Mouse (Mus musculus): ENCODE measurements around the gene Gm20388. TPM values are rescaled to one million over a fixed set of nuclear protein-coding genes. Genes with fewer than 3 reads are reported as not detected.

Gm20388 gene
- polyA plus RNA-seq, 1 experiment from 2014 or later: 1.4 TPM

GRCm38 (mm10) chr8:120412357-120412756 lies 501.7 kb downstream of the Gm20388 start:
- no peak overlapping the region for H3K4me3 ChIP-seq (ENCODE audit: low read depth, low read length)
- H3K9ac ChIP-seq (ENCODE audit: low read depth, low read length): no peak overlapping the region
- WGBS (ENCODE audit: insufficient replicate concordance): 67% methylated on average over 4 of the region's 4 CpGs
- no peaks in the 10 kb centered on the region for H3K36me3 ChIP-seq (ENCODE audit: control insufficient read depth, insufficient read depth)
- H3K9me3 ChIP-seq (replicated peaks; ENCODE audit: control insufficient read depth, low read length): no peaks in the 10 kb centered on the region
- no peak overlapping the region for H3K4me2 ChIP-seq (ENCODE audit: low read depth, low read length)
- ATAC-seq (ENCODE audit: low read depth): no peak
- H3K4me1 ChIP-seq (ENCODE audit: control insufficient read depth, low read depth, low read length): peaks cover 33% of the 10 kb centered on the region
- H3K27me3 ChIP-seq (ENCODE audit: control insufficient read depth, insufficient read depth, low read depth, low read length): peaks cover 6% of the 10 kb centered on the region
- no peak overlapping the region for H3K27ac ChIP-seq (ENCODE audit: low read length)

DNA sequence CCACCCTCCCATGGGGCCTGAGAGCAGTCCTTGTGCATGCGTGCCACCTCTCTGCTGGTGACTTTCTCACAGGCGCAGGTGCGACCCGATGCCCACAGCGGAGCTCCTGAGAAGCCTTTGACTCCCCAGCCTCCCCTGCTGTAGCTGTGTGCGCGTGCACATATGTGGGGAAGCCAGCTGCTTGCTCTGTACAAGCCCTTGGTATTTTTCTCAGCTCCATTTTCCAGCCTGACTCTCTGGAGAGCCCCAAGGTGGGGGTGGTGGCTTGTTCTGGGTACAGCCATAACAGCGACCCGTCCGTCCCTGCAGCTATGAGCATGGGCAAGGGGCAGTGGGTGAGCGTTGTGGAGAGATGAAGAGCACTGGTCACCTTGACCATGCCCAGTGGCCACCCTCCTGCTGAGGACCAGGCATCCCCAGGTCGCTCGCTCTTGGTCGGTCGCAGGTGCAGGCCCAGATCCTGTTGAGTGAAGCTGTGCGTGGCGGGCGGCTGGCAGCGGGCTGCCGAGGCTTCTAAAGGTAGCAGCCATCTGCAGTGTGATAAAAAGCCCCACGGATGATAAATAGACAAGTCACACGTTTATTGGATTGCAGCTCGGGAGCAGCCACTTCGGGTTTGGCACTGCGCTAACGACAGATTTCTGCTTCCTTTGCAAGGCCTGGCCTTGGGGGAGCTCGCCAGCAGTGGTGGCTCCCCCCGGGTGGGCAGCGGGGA lies 502.4 kb downstream of the Gm20388 start:
- 65% methylated on average over 29 of the region's 29 CpGs for WGBS (ENCODE audit: insufficient replicate concordance)
- peaks cover 6% of the 10 kb centered on the region for H3K27me3 ChIP-seq (ENCODE audit: control insufficient read depth, insufficient read depth, low read depth, low read length)
- H3K4me1 ChIP-seq (ENCODE audit: control insufficient read depth, low read depth, low read length): peaks cover 30% of the 10 kb centered on the region
- H3K4me2 ChIP-seq (ENCODE audit: low read depth, low read length): no peak overlapping the region
- no peak overlapping the region for H3K27ac ChIP-seq (ENCODE audit: low read length)
- H3K9ac ChIP-seq (ENCODE audit: low read depth, low read length): no peak overlapping the region
- H3K4me3 ChIP-seq (ENCODE audit: low read depth, low read length): no peak overlapping the region
- H3K36me3 ChIP-seq (ENCODE audit: control insufficient read depth, insufficient read depth): no peaks in the 10 kb centered on the region
- no peaks in the 10 kb centered on the region for H3K9me3 ChIP-seq (replicated peaks; ENCODE audit: control insufficient read depth, low read length)
- no peak for ATAC-seq (ENCODE audit: low read depth)

DNA sequence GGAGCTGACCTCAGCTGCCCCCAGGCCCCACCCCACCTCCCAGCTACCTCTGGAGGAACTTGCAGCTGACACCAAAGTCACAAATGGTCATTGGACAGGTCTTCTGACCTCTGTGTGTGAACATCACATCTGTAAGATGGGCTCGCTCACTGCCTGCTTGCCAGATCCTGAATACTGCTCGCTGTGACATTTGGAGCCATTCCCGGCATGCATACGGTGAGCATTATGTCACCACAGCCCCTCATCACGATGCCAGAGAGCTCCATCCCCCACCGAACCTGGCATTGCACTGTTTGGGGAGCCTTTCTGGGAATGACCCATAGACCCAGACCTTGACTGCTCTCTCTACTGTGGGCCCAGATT lies 503.0 kb downstream of the Gm20388 start:
- H3K27me3 ChIP-seq (ENCODE audit: control insufficient read depth, insufficient read depth, low read depth, low read length): peaks cover 6% of the 10 kb centered on the region

DNA sequence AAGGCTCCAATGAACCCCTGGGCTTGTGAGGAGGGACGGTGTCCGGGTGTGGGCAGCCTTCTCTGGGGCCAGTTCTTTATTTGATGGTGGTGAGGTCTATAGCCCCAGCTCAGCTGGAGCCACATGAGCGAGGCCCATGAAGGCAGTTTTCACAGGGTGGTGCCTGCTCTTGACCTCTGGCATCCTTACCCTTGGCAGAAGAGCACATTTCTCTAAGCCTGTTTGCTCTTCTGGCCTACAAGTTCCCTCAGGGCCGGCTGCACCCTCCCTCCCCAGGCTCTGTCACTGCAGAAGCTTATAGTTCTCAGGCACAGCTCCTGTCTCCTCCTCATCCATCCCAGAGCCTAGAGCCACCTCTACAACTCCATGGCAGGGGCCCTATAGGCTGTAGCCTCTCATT lies 503.6 kb downstream of the Gm20388 start:
- Histone ChIP-seq H3K36me3 (ENCODE audit: control insufficient read depth, insufficient read depth) (no peaks in the 10 kb centered on the region), H3K9ac (ENCODE audit: low read depth, low read length) (no peak overlapping the region), H3K27me3 (ENCODE audit: control insufficient read depth, insufficient read depth, low read depth, low read length) (peaks cover 6% of the 10 kb centered on the region), H3K9me3 (replicated peaks; ENCODE audit: control insufficient read depth, low read length) (no peaks in the 10 kb centered on the region), H3K4me3 (ENCODE audit: low read depth, low read length) (no peak overlapping the region), H3K4me2 (ENCODE audit: low read depth, low read length) (no peak overlapping the region), H3K4me1 (ENCODE audit: control insufficient read depth, low read depth, low read length) (peaks cover 23% of the 10 kb centered on the region), H3K27ac (ENCODE audit: low read length) (no peak overlapping the region)
- no peak for ATAC-seq (ENCODE audit: low read depth)
- 60% methylated on average over 4 of the region's 4 CpGs for WGBS (ENCODE audit: insufficient replicate concordance)

More for the DNA sequence above, 503.0 kb downstream of the Gm20388 start:
- Histone ChIP-seq H3K4me2 (ENCODE audit: low read depth, low read length) (no peak overlapping the region), H3K4me3 (ENCODE audit: low read depth, low read length) (no peak overlapping the region), H3K4me1 (ENCODE audit: control insufficient read depth, low read depth, low read length) (peaks cover 28% of the 10 kb centered on the region), H3K27ac (ENCODE audit: low read length) (no peak overlapping the region), H3K9ac (ENCODE audit: low read depth, low read length) (no peak overlapping the region), H3K36me3 (ENCODE audit: control insufficient read depth, insufficient read depth) (no peaks in the 10 kb centered on the region), H3K9me3 (replicated peaks; ENCODE audit: control insufficient read depth, low read length) (no peaks in the 10 kb centered on the region)
- 71% methylated on average over 6 of the region's 6 CpGs for WGBS (ENCODE audit: insufficient replicate concordance)
- no peak for ATAC-seq (ENCODE audit: low read depth)

DNA sequence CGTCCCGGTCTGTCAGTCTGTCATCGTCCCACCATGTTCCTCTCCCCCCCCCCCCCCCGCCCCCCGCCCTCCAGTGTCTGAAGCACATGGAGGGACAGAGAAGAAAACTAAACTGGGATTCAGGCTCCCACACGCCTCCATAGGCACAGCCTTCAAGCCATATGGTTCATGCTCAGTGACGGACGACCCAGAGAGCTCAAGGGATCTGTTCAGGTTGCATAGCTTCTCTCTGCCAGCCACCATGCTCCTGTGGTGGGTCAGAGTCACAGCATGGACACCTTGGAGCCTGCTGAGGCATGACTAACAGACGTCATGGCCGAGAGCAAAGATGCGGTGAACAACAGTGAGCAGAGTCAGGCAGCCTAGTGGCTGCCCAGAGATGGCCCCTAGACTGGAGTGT lies 504.8 kb downstream of the Gm20388 start:
- Histone ChIP-seq H3K4me1 (ENCODE audit: control insufficient read depth, low read depth, low read length) (peaks cover 29% of the 10 kb centered on the region), H3K9me3 (replicated peaks; ENCODE audit: control insufficient read depth, low read length) (no peaks in the 10 kb centered on the region), H3K9ac (ENCODE audit: low read depth, low read length) (no peak overlapping the region), H3K4me2 (ENCODE audit: low read depth, low read length) (no peak overlapping the region), H3K27ac (ENCODE audit: low read length) (no peak overlapping the region), H3K27me3 (ENCODE audit: control insufficient read depth, insufficient read depth, low read depth, low read length) (peaks cover 6% of the 10 kb centered on the region), H3K36me3 (ENCODE audit: control insufficient read depth, insufficient read depth) (no peaks in the 10 kb centered on the region), H3K4me3 (ENCODE audit: low read depth, low read length) (no peak overlapping the region)
- no peak for ATAC-seq (ENCODE audit: low read depth)
- 72% methylated on average over 11 of the region's 11 CpGs for WGBS (ENCODE audit: insufficient replicate concordance)

GRCm38 (mm10) chr8:120416173-120416521 lies 505.5 kb downstream of the Gm20388 start:
- no peaks in the 10 kb centered on the region for H3K9me3 ChIP-seq (replicated peaks; ENCODE audit: control insufficient read depth, low read length)
- ATAC-seq (ENCODE audit: low read depth): no peak
- H3K4me2 ChIP-seq (ENCODE audit: low read depth, low read length): no peak overlapping the region
- H3K36me3 ChIP-seq (ENCODE audit: control insufficient read depth, insufficient read depth): no peaks in the 10 kb centered on the region
- H3K27me3 ChIP-seq (ENCODE audit: control insufficient read depth, insufficient read depth, low read depth, low read length): peaks cover 6% of the 10 kb centered on the region
- WGBS (ENCODE audit: insufficient replicate concordance): 47% methylated on average over 8 of the region's 8 CpGs
- no peak overlapping the region for H3K4me3 ChIP-seq (ENCODE audit: low read depth, low read length)
- no peak overlapping the region; the same call in 1 of the 2 replicates for H3K27ac ChIP-seq (ENCODE audit: low read length)
- H3K4me1 ChIP-seq (ENCODE audit: control insufficient read depth, low read depth, low read length): peaks cover 30% of the 10 kb centered on the region
- H3K9ac ChIP-seq (ENCODE audit: low read depth, low read length): no peak overlapping the region; the same call in 1 of the 2 replicates

- Histone ChIP-seq H3K9me3 (replicated peaks; ENCODE audit: control insufficient read depth, low read length) (no peaks in the 10 kb centered on the region), H3K4me2 (ENCODE audit: low read depth, low read length) (peak overlapping the region; percentile 34; the same call in 1 of the 2 replicates), H3K36me3 (ENCODE audit: control insufficient read depth, insufficient read depth) (no peaks in the 10 kb centered on the region), H3K9ac (ENCODE audit: low read depth, low read length) (peak overlapping the region; percentile 17), H3K27me3 (ENCODE audit: control insufficient read depth, insufficient read depth, low read depth, low read length) (peaks cover 6% of the 10 kb centered on the region), H3K27ac (ENCODE audit: low read length) (peak overlapping the region; percentile 69), H3K4me1 (ENCODE audit: control insufficient read depth, low read depth, low read length) (peaks cover 36% of the 10 kb centered on the region), H3K4me3 (ENCODE audit: low read depth, low read length) (no peak overlapping the region)
- 17% methylated on average over 33 of the region's 33 CpGs for WGBS (ENCODE audit: insufficient replicate concordance)
- ATAC-seq (ENCODE audit: low read depth): peak; percentile 56
Measured at GRCm38 (mm10) chr8:120416522-120417394, 506.1 kb downstream of the Gm20388 start.

- no peaks in the 10 kb centered on the region for H3K36me3 ChIP-seq (ENCODE audit: control insufficient read depth, insufficient read depth)
- H3K9me3 ChIP-seq (replicated peaks; ENCODE audit: control insufficient read depth, low read length): no peaks in the 10 kb centered on the region
- no peak overlapping the region for H3K9ac ChIP-seq (ENCODE audit: low read depth, low read length)
- no peak overlapping the region for H3K4me3 ChIP-seq (ENCODE audit: low read depth, low read length)
- ATAC-seq (ENCODE audit: low read depth): no peak
- 68% methylated on average over 5 of the region's 5 CpGs for WGBS (ENCODE audit: insufficient replicate concordance)
- no peak overlapping the region for H3K4me2 ChIP-seq (ENCODE audit: low read depth, low read length)
- no peak overlapping the region for H3K27ac ChIP-seq (ENCODE audit: low read length)
- H3K4me1 ChIP-seq (ENCODE audit: control insufficient read depth, low read depth, low read length): peaks cover 40% of the 10 kb centered on the region
- H3K27me3 ChIP-seq (ENCODE audit: control insufficient read depth, insufficient read depth, low read depth, low read length): peaks cover 6% of the 10 kb centered on the region
Measured at GRCm38 (mm10) chr8:120418188-120418587, 507.5 kb downstream of the Gm20388 start.

- no peak overlapping the region for H3K27ac ChIP-seq (ENCODE audit: low read length)
- H3K9me3 ChIP-seq (replicated peaks; ENCODE audit: control insufficient read depth, low read length): no peaks in the 10 kb centered on the region
- no peak overlapping the region for H3K4me2 ChIP-seq (ENCODE audit: low read depth, low read length)
- H3K9ac ChIP-seq (ENCODE audit: low read depth, low read length): no peak overlapping the region
- ATAC-seq (ENCODE audit: low read depth): no peak
- 64% methylated on average over 9 of the region's 9 CpGs for WGBS (ENCODE audit: insufficient replicate concordance)
- peaks cover 6% of the 10 kb centered on the region for H3K27me3 ChIP-seq (ENCODE audit: control insufficient read depth, insufficient read depth, low read depth, low read length)
- H3K36me3 ChIP-seq (ENCODE audit: control insufficient read depth, insufficient read depth): no peaks in the 10 kb centered on the region
- H3K4me1 ChIP-seq (ENCODE audit: control insufficient read depth, low read depth, low read length): peaks cover 46% of the 10 kb centered on the region
- H3K4me3 ChIP-seq (ENCODE audit: low read depth, low read length): no peak overlapping the region
Measured at GRCm38 (mm10) chr8:120419675-120420074, 509.0 kb downstream of the Gm20388 start.

Measured in liver, embryonic 16.5 days (tissue).